Mouse (Mus musculus): ENCODE results near the gene Slc4a2.

DNA sequence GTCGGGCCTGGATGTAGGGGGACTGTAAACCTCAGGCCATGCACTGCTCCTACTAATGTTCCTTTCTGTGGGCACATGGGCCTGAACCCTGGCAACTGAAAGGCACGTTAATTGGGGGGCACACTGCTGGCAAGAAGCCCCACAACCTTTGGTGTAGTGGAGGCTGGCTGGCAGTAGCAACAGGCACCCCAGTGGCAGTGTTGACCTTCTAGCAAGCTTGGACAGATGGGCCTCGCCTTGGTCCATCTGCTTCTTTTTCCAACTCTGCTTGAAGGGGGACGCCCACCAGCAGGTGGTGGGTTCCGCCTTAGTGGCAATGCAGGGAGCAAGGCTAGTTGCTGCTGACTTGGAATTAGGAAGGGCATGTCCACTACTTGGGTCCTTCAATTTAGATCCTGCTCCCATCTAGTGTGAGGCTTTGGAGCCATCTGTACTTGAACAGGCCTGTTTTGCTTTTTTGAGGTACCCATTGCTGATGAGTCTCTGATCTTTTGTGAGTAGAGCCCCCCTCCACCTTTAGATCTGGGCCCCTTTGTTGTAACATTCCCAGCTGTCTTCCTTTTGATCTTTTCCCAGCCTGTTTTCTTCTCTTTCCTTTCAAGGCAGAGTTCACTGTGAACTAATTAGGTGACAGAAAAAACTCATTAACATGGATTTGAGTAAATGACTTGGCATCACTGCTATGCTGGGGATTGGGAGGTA, 29.8 kb downstream of the Slc4a2 start:
- TF ChIP-seq POLR2A (IDR thresholded peaks at IDR 0.05; ENCODE audit: borderline replicate concordance, extremely low read depth, low read depth, low read length): no peak
- no peak for TF ChIP-seq CTCF (IDR thresholded peaks at IDR 0.05; ENCODE audit: insufficient read depth, low read length)

Data from lung, adult 2 months (tissue).